ENCODE assay signal across 18 mouse cellular contexts in the genomic region with DNA sequence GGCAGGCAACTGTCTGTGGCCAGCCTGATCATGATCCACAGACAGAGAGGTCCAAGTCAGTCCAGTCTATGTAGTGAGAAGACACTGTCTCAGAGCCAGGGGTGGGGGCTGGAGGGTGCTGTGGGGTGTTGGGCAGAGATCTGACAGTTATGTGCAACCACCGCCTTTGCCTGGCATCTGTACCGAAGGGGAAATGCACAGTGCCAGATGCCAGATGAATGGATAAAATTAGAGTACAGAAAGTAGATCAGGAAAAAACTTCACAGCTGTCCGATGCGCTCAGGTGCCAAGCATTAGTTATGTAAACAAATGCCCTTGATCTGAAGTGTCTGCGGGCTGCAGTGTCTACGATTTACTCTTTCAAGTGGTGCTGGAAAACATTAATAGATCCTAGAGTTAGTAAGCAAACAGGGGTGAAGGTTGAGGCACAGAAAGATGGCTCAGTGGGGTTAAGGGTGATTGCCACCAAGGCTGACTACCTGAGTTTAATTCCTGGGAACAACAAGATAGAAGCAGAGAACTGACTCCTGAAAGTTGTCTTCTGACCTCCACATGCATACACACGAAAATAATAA. TPM values are rescaled to one million over a fixed set of nuclear protein-coding genes. Genes with fewer than 3 reads are reported as not detected.
A peak's percentile ranks its signal among the peaks of the same experiment; 100 is the strongest.
DNase-seq lines count a peak whose midpoint lies in the region.
"Had no signal": no experiment of that assay in that cellular context is flagged by ENCODE, and none has a peak within 500 bp of the region (broad histone marks: within the 10 kb centered on the region; RNA-seq: fewer than 3 reads in every experiment).

No protein-coding gene starts in this region.

- peak; percentile 29 to 62 for DNase-seq in kidney, adult 8-10 months
- no peak for DNase-seq in kidney, postnatal 14 days
- DNase-seq in thymus, postnatal 0 days (ENCODE audit: low spot score), result peak; percentile 53
- no peak for DNase-seq in thymus, postnatal 10 days (ENCODE audit: low spot score in 2 of 2)
- peak; percentile 68 for DNase-seq in gastrocnemius, postnatal 25 days
- DNase-seq in lung, postnatal 10 days, result no peak
- DNase-seq in adrenal gland, adult (ENCODE audit: inconsistent age in 2 of 2, low spot score in 1 of 2), result no peak
- DNase-seq: adrenal gland, postnatal 10 days; cerebellum, adult 11-12 months; cerebellum, postnatal 25 days; heart, postnatal 10 days; kidney, adult 18-20 months; lung, adult 2 months; lung, postnatal 36 days; right cerebral cortex, postnatal 14 days had no signal

RNA-seq across cellular contexts. Expression of gene Spns3, which starts 1.3 kb away (rescaled TPM):
- polyA plus RNA-seq in thymus, postnatal 0 days (2015; fragmentation: Nextera tagmentation; extraction: Ambion mirVana), result 6.4 and 7.6 TPM in 2 replicates
- under 1 TPM; 0.11 to 0.26 TPM for total RNA-seq in gastrocnemius, postnatal 25 days (2021)
- polyA plus RNA-seq: forebrain, embryonic 16.5 days; hindbrain, embryonic 11.5 days; midbrain, embryonic 16.5 days had no signal

RNA-seq across cellular contexts. Expression of gene Ube2g1, which starts 55.5 kb away (rescaled TPM):
- 64.1 and 66.6 TPM in 2 replicates for polyA plus RNA-seq in thymus, postnatal 0 days (2015; fragmentation: Nextera tagmentation; extraction: Ambion mirVana)
- total RNA-seq in gastrocnemius, postnatal 25 days (2021), result 10 to 100 TPM; 74.3 to 77.4 TPM

Comparison
In these comparisons a context has a peak if more than half of its experiments do, and no peak if none do; other contexts are left out.
1. DNase-seq: peak in kidney, adult 8-10 months (2 of 2), thymus, postnatal 0 days (single experiment) and gastrocnemius, postnatal 25 days (single experiment); none in kidney, postnatal 14 days (single experiment), thymus, postnatal 10 days (0 of 2), lung, postnatal 10 days (single experiment) and adrenal gland, adult (0 of 2).